Mouse (Mus musculus) cerebral cortex, adult 2 months (tissue): Measurements from ENCODE around the gene Otud7a.

ENCODE experiments used
- WGBS: fragments of 180-500 bp; shearing (Covaris S2); methylation state at CpG from one replicate; pipeline ENCODE4 v1.1.7; 2018; 5-methylcytosine and 5-hydroxymethylcytosine counted together

Gene Otud7a

GRCm38 (mm10) chr7:63583310-63583709 lies 138.8 kb downstream of the Otud7a start:
- WGBS = 86% methylated on average over 2 of the region's 2 CpGs

GRCm38 (mm10) chr7:63586184-63586870 lies 141.8 kb downstream of the Otud7a start:
- WGBS = 62% methylated on average over 2 of the region's 2 CpGs

GRCm38 (mm10) chr7:63590305-63590704 lies 145.8 kb downstream of the Otud7a start:
- 63% methylated on average over 2 of the region's 2 CpGs for WGBS

- 50% methylated on average over 4 of the region's 4 CpGs for WGBS
Observed at GRCm38 (mm10) chr7:63591322-63591721, 146.8 kb downstream of the Otud7a start.

GRCm38 (mm10) chr7:63592061-63592460 lies 147.5 kb downstream of the Otud7a start:
- WGBS = 81% methylated on average over 3 of the region's 3 CpGs

- 73% methylated on average over 1 of the region's 1 CpGs for WGBS
Observed at GRCm38 (mm10) chr7:63604827-63605226, 160.3 kb downstream of the Otud7a start.

GRCm38 (mm10) chr7:63617018-63617417 lies 172.5 kb downstream of the Otud7a start:
- 69% methylated on average over 3 of the region's 3 CpGs for WGBS

- 37% methylated on average over 5 of the region's 5 CpGs for WGBS
Observed at GRCm38 (mm10) chr7:63620776-63621340, 176.3 kb downstream of the Otud7a start.

GRCm38 (mm10) chr7:63637651-63638050 lies 193.1 kb downstream of the Otud7a start:
- WGBS = 50% methylated on average over 3 of the region's 3 CpGs

- 82% methylated on average over 1 of the region's 1 CpGs for WGBS
Observed at GRCm38 (mm10) chr7:63644002-63644401, 199.5 kb downstream of the Otud7a start.

- WGBS = 80% methylated on average over 1 of the region's 1 CpGs
Observed at GRCm38 (mm10) chr7:63647136-63647535, 202.6 kb downstream of the Otud7a start.

GRCm38 (mm10) chr7:63660261-63660660 lies 215.7 kb downstream of the Otud7a start:
- WGBS = 75% methylated on average over 1 of the region's 1 CpGs

GRCm38 (mm10) chr7:63662757-63663156 lies 218.2 kb downstream of the Otud7a start:
- WGBS = 78% methylated on average over 3 of the region's 3 CpGs

GRCm38 (mm10) chr7:63665496-63665895 lies 220.9 kb downstream of the Otud7a start:
- 43% methylated on average over 3 of the region's 3 CpGs for WGBS

- 38% methylated on average over 15 of the region's 15 CpGs for WGBS
Observed at GRCm38 (mm10) chr7:63667986-63668741, 223.6 kb downstream of the Otud7a start.

GRCm38 (mm10) chr7:63668951-63669350 lies 224.4 kb downstream of the Otud7a start:
- 54% methylated on average over 14 of the region's 14 CpGs for WGBS

- WGBS = 54% methylated on average over 1 of the region's 1 CpGs
Observed at GRCm38 (mm10) chr7:63670911-63671310, 226.4 kb downstream of the Otud7a start.

GRCm38 (mm10) chr7:63671904-63672303 lies 227.4 kb downstream of the Otud7a start:
- WGBS = 7% methylated on average over 3 of the region's 3 CpGs

- 57% methylated on average over 5 of the region's 5 CpGs for WGBS
Observed at GRCm38 (mm10) chr7:63676631-63677030, 232.1 kb downstream of the Otud7a start.

- WGBS = 40% methylated on average over 2 of the region's 2 CpGs
Observed at GRCm38 (mm10) chr7:63677149-63677548, 232.6 kb downstream of the Otud7a start.

- 91% methylated on average over 4 of the region's 4 CpGs for WGBS
Observed at GRCm38 (mm10) chr7:63687056-63687455, 242.5 kb downstream of the Otud7a start.

- 75% methylated on average over 4 of the region's 4 CpGs for WGBS
Observed at GRCm38 (mm10) chr7:63697921-63698320, 253.4 kb downstream of the Otud7a start.

GRCm38 (mm10) chr7:63717903-63718302 lies 273.4 kb downstream of the Otud7a start:
- 49% methylated on average over 8 of the region's 8 CpGs for WGBS
